Mouse (Mus musculus) neural tube, embryonic 11.5 days (tissue): Measurements from ENCODE around the gene Asic2. TPM values are rescaled to one million over a fixed set of nuclear protein-coding genes. Genes with fewer than 3 reads are reported as not detected.

Experiments
- ATAC-seq: fragments of 200-750 bp; cut with Nextera tagmentation; 2 replicates; pipeline ENCODE4 v1.8.0; 2017; ENCODE audit warnings: moderate number of reproducible peaks, mild to moderate bottlenecking, moderate TSS enrichment, moderate library complexity; ENCODE audit not compliant: insufficient read depth, low FRiP score, low TSS enrichment
- DNase-seq: peaks from one replicate; pipeline ENCODE4 v3.0.0-alpha.2; 2015; ENCODE audit warnings: low spot score
- H3K27ac ChIP-seq: fragments of 300-500 bp; sonication (generic); 2 replicates; pipeline ENCODE4 v1.5.1; 2014; ENCODE audit warnings: low read depth, mild to moderate bottlenecking, low read length
- H3K27me3 ChIP-seq: fragments of 300-500 bp; sonication (generic); 2 replicates; pipeline ENCODE4 v1.6.1; 2014; ENCODE audit warnings: mild to moderate bottlenecking, low read length, mixed read lengths; ENCODE audit not compliant: control insufficient read depth, insufficient read depth
- H3K36me3 ChIP-seq: fragments of 300-500 bp; sonication (generic); 2 replicates; pipeline ENCODE4 v1.6.1; 2014; ENCODE audit warnings: mild to moderate bottlenecking, low read length, moderate library complexity, mixed read lengths; ENCODE audit not compliant: control insufficient read depth, insufficient read depth
- H3K4me1 ChIP-seq: fragments of 300-500 bp; sonication (generic); 2 replicates; pipeline ENCODE4 v1.6.1; 2014; ENCODE audit warnings: low read length, mixed read lengths; ENCODE audit not compliant: control insufficient read depth, insufficient read depth
- H3K4me2 ChIP-seq: fragments of 300-500 bp; sonication (generic); 2 replicates; pipeline ENCODE4 v1.6.1; 2014; ENCODE audit warnings: low read depth, mild to moderate bottlenecking, moderate library complexity
- H3K4me3 ChIP-seq: fragments of 300-500 bp; sonication (generic); 2 replicates; pipeline ENCODE4 v1.5.1; 2014; ENCODE audit warnings: low read depth, low read length
- H3K9ac ChIP-seq: fragments of 300-500 bp; sonication (generic); 2 replicates; pipeline ENCODE4 v1.6.1; 2014; ENCODE audit warnings: mild to moderate bottlenecking, low read length
- H3K9me3 ChIP-seq: fragments of 300-500 bp; sonication (generic); 2 replicates; pipeline ENCODE4 v1.6.1; 2016; ENCODE audit warnings: low read length; ENCODE audit not compliant: control insufficient read depth
- WGBS: fragments of 180-500 bp; shearing (Covaris S2); extraction: QIAGEN DNeasy Blood & Tissue Kit; methylation state at CpG from one replicate; pipeline ENCODE4 v1.1.7; 2014; 5-methylcytosine and 5-hydroxymethylcytosine counted together
- polyA plus RNA-seq: library from polyadenylated mRNA; unstranded; fragments of >200 nt; fragmentation: Nextera tagmentation; extraction: Ambion mirVana; gene quantifications from 2 replicates; pipeline ENCODE4 v1.2.1, GENCODE M21; 2014

Asic2 gene
- polyA plus RNA-seq, 1 experiment from 2014 or later: 2.5 TPM

DNA sequence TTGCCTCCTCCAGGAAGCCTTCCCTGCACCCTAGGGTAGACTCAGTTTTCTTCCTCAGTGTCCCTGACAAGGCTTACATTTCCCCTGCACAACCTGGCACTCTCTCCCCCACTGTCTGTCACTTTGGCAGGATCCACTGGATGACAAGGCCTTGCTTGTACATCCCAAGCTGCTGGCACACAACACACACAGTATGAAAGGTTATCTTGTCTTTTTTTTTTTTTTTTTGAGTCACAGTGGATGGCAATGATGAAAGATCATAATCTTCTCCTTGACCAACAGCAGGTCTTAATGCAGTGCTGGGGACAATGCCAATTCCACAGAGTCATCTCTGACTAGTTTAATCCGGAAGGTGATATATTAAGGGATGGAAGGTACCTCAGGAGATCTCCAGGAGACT, 30.7 kb downstream of the Asic2 start:
- H3K27ac ChIP-seq: no peak overlapping the region
- no peak overlapping the region for H3K4me3 ChIP-seq
- WGBS: 93% methylated on average over 1 of the region's 1 CpGs
- H3K36me3 ChIP-seq: no peaks in the 10 kb centered on the region
- H3K4me2 ChIP-seq: no peak overlapping the region
- H3K27me3 ChIP-seq: no peaks in the 10 kb centered on the region
- no peaks in the 10 kb centered on the region for H3K4me1 ChIP-seq
- H3K9ac ChIP-seq: no peak overlapping the region
- DNase-seq (no peak), ATAC-seq (no peak)
- H3K9me3 ChIP-seq: no peaks in the 10 kb centered on the region

DNA sequence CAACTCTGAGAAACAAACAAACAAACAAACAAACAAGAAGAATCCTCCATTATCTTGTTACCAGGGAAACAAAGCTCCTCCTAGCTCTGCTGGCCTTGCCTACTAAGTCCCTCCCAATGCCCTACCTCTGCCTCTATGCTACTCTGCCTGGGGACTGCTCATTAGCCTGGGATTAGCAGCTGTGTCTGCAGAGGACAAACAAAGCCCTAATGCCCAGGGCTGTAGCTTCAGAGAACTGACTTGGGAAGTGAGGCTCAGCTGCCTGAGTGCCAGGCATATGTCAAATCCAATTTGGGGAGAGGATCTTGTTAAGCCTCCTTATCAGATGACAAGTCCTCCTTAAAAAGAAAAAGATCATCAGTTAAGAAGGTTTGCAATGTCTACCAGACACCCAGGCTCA, 41.9 kb downstream of the Asic2 start:
- no peak overlapping the region for H3K4me2 ChIP-seq
- no peaks in the 10 kb centered on the region for H3K36me3 ChIP-seq
- no peaks in the 10 kb centered on the region for H3K9me3 ChIP-seq
- no peak overlapping the region for H3K9ac ChIP-seq
- DNase-seq (peak; percentile 19), ATAC-seq (no peak)
- no peak overlapping the region for H3K27ac ChIP-seq
- H3K4me3 ChIP-seq: no peak overlapping the region
- no peaks in the 10 kb centered on the region for H3K4me1 ChIP-seq
- no peaks in the 10 kb centered on the region for H3K27me3 ChIP-seq

DNA sequence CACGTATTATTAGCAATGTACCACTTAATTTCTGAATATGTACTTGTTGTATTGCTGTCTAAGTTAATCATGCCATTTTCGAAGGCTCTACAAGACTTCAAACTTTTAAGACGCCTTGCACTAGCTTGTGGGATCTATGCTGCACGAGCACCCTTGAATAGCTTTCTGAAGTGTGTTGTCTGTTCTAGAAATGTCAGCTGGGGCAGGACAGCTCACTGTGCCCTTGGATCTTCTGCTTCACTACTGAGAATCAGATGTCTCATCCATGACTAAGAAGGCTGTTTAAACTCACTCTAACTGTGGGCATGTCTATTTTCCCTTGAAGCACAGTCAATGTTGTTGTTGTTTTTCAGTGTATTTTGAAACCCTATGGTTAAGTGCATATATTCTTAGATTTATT, 44.6 kb downstream of the Asic2 start:
- Histone ChIP-seq H3K9me3 (no peaks in the 10 kb centered on the region), H3K27me3 (no peaks in the 10 kb centered on the region), H3K4me1 (no peaks in the 10 kb centered on the region), H3K4me2 (no peak overlapping the region), H3K36me3 (no peaks in the 10 kb centered on the region), H3K27ac (no peak overlapping the region), H3K4me3 (no peak overlapping the region), H3K9ac (no peak overlapping the region)
- no peak for DNase-seq
- 94% methylated on average over 4 of the region's 4 CpGs for WGBS
- no peak for ATAC-seq

DNA sequence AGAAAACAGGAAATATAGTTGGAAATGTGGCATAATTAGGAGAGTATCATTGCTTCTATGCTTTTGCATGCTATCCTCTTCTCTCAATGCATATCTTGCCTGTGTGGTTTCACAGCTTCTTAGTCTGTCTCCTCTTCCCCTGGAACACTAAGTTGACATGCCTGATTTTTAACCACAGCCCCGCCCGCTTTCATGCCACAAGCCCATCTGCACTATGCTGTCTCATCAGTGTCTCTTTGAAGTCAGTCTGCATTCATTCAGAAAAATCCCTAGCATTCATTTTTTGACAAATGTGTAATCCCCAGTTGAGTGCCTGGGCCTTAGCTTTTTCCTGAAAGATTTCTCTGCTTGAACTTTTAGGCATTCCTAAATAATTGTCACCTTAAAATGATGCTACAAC, 45.2 kb downstream of the Asic2 start:
- no peaks in the 10 kb centered on the region for H3K27me3 ChIP-seq
- DNase-seq: no peak
- no peaks in the 10 kb centered on the region for H3K9me3 ChIP-seq
- no peak overlapping the region for H3K4me2 ChIP-seq
- no peaks in the 10 kb centered on the region for H3K36me3 ChIP-seq
- 98% methylated on average over 2 of the region's 2 CpGs for WGBS
- no peak for ATAC-seq
- no peaks in the 10 kb centered on the region for H3K4me1 ChIP-seq
- no peak overlapping the region for H3K4me3 ChIP-seq
- H3K9ac ChIP-seq: no peak overlapping the region
- no peak overlapping the region for H3K27ac ChIP-seq

DNA sequence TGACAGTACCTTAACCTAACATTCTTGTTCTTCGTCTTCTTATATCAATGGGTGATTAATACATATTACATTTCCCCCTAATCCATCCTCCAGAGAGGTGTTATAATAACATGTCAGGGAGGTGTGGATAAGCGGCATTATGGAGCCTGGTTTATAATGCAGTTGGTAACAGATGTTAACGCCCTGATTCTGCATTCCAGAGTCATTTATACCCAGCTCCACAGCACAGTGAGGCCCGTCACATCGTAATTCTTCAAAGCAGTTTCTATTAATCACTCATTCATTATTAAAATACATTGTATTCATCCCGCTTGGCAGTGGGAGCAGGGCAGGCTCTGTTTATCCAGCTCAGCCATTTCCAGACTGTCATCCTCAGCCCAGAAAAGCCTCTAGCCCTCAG, 52.8 kb downstream of the Asic2 start:
- no peak for ATAC-seq
- H3K4me1 ChIP-seq: no peaks in the 10 kb centered on the region
- H3K27ac ChIP-seq: no peak overlapping the region

DNA sequence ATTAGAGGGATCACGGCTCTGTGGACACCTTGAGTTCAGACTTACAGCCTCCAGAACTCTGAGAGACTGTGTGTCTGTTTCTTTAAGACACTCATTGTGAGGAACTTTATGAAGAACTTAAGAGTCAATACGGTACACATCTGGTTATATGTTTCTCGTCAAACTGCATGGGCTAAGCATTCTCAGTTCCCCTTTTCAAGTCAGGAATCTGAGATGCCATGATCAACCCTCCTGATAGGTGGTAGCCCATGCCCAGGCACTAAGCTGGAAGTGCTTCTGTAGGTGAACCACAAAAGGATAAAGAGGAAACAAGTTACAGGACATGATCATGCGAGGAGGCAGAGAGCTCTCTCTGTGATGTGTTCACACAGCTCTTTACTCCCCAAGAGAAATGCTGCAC, 55.2 kb downstream of the Asic2 start:
- Histone ChIP-seq H3K9me3 (no peaks in the 10 kb centered on the region), H3K36me3 (no peaks in the 10 kb centered on the region), H3K4me3 (no peak overlapping the region), H3K9ac (no peak overlapping the region), H3K27me3 (no peaks in the 10 kb centered on the region), H3K27ac (no peak overlapping the region), H3K4me1 (no peaks in the 10 kb centered on the region), H3K4me2 (no peak overlapping the region)
- DNase-seq (no peak), ATAC-seq (no peak)
- WGBS: 87% methylated on average over 4 of the region's 4 CpGs

More for the DNA sequence above, 52.8 kb downstream of the Asic2 start:
- WGBS: 50% methylated on average over 6 of the region's 6 CpGs
- Histone ChIP-seq H3K9me3 (no peaks in the 10 kb centered on the region), H3K27me3 (no peaks in the 10 kb centered on the region), H3K4me2 (no peak overlapping the region), H3K4me3 (no peak overlapping the region), H3K9ac (no peak overlapping the region), H3K36me3 (no peaks in the 10 kb centered on the region)
- no peak for DNase-seq

DNA sequence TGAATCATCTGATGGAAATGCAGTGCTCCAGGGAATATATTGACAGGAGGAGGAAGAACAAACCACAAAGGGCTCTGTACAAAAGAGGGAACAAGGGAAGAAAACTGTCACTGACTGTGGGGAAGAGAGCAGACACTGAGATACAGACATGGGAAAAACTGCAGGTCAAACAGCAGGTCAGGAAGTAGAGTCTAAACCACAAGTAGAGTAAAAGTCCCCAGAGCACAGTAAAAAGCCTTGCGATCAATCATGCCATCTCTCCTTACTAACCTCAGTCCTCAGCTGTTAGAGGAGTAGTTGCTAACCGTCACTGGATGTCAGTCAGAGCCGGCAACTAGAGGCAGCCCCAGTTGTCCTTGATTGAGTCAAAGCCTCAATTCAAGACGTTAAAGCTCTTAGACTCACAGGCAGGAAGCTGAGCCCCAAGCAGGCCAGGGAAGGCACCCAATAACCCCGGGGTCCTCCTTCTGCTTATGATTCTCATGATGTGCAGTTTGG, 58.8 kb downstream of the Asic2 start:
- ATAC-seq (no peak), DNase-seq (no peak)
- no peak overlapping the region for H3K9ac ChIP-seq
- no peaks in the 10 kb centered on the region for H3K9me3 ChIP-seq
- no peak overlapping the region for H3K27ac ChIP-seq
- H3K4me3 ChIP-seq: no peak overlapping the region
- WGBS: 73% methylated on average over 5 of the region's 5 CpGs
- H3K4me1 ChIP-seq: no peaks in the 10 kb centered on the region
- no peaks in the 10 kb centered on the region for H3K36me3 ChIP-seq
- H3K27me3 ChIP-seq: no peaks in the 10 kb centered on the region
- no peak overlapping the region for H3K4me2 ChIP-seq

DNA sequence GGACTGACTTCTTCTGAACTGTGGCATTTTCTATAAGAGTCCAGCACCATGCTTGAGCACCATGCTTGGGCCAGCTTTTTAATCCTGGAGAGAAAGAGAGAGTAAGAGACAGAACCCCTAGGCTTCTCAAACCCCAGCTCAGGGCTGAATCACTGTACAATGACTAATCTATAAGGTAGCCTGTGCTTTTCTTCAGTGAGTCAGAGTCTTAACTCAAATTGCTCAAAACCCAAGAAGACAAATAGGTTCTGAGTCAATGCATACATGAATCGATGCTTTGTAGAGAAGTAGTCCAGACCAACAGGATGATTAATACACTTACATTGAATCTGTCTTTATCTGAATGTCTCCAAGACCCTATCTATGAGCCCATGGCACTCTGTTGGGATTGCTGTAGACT, 59.5 kb downstream of the Asic2 start:
- H3K4me1 ChIP-seq: no peaks in the 10 kb centered on the region
- H3K27me3 ChIP-seq: no peaks in the 10 kb centered on the region

DNA sequence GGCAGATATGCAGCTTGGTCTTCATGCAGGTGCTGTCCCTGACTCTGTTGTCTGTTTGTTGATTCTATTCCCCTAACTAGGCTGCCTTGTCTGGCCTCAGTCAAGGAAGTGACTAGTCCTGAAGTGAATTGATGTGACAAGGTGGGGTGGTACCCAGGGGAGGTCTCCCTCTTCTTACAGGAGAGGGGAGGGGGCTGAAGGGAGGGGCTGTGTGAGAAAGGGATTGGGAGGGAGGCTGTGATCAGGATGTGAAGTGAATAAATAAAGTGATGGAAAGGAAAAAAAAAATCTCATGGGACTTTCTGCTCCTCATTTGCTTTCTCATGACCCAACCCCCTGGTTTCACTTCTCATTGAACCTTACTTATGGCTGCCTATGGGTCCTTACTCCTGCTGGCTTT, 65.9 kb downstream of the Asic2 start:
- Histone ChIP-seq H3K27me3 (no peaks in the 10 kb centered on the region), H3K4me1 (no peaks in the 10 kb centered on the region), H3K36me3 (no peaks in the 10 kb centered on the region), H3K4me2 (no peak overlapping the region), H3K27ac (no peak overlapping the region), H3K9ac (no peak overlapping the region), H3K9me3 (no peaks in the 10 kb centered on the region), H3K4me3 (no peak overlapping the region)
- ATAC-seq: no peak
- no peak for DNase-seq

More for the DNA sequence above, 59.5 kb downstream of the Asic2 start:
- Histone ChIP-seq H3K4me3 (no peak overlapping the region), H3K9ac (no peak overlapping the region), H3K4me2 (no peak overlapping the region), H3K27ac (no peak overlapping the region), H3K9me3 (no peaks in the 10 kb centered on the region), H3K36me3 (no peaks in the 10 kb centered on the region)
- DNase-seq: no peak
- ATAC-seq: no peak
- 93% methylated on average over 1 of the region's 1 CpGs for WGBS
